Mouse (Mus musculus) lung, postnatal 25 days (tissue): ENCODE results near the gene Ssbp2.

Experiments
- DNase-seq: peaks from one replicate; pipeline ENCODE4 v3.0.0; 2022; ENCODE audit warnings: low spot score

The Ssbp2 gene

DNA sequence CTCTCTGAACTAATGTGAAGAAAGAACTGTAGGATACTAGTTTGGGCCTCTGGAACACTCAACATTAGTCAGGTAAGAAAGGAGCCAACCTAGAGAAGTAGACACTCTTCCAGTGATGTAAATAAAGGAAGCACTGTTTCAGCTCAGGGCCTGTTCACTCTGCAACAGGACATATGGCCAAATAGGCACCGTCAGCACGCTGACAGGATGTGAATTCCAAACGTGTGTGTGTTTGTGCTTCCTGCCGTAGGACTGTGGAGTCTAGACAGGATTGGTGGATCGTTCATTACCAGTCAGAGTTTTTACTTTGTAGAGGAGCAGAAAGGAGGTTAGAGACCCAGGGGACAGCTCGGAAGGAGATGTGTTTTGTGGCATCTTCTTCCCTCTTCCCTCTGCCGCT is 174.0 kb downstream of the Ssbp2 start:
- DNase-seq, result no peak

GRCm38 (mm10) chr13:91635957-91636356 is 175.9 kb downstream of the Ssbp2 start:
- DNase-seq, result no peak

- peak; percentile 82 for DNase-seq
Measured at GRCm38 (mm10) chr13:91636814-91637213, 176.7 kb downstream of the Ssbp2 start.

GRCm38 (mm10) chr13:91638836-91639235 is 178.8 kb downstream of the Ssbp2 start:
- no peak for DNase-seq

GRCm38 (mm10) chr13:91640219-91640618 is 180.1 kb downstream of the Ssbp2 start:
- peak; percentile 3 for DNase-seq

DNA sequence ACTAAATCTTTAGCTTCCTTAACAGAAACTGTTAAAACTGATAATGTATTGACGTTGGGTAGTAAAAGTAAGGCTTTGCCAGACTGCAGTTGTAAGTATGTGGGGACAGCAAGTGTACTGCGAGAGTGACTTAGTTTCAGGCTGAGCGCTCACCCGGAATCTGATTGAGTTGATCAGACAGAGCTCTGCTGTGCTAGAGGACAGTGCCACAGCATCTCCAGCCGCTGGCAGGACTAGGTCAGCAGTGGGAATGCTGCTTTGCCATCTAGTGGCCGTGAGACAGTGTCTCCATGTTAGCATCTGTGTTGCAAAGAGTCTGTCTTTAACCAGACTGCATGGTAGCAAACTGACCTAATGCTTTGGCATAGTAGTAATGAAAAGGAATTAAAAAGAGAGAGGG is 188.2 kb downstream of the Ssbp2 start:
- peak; percentile 4 for DNase-seq

DNA sequence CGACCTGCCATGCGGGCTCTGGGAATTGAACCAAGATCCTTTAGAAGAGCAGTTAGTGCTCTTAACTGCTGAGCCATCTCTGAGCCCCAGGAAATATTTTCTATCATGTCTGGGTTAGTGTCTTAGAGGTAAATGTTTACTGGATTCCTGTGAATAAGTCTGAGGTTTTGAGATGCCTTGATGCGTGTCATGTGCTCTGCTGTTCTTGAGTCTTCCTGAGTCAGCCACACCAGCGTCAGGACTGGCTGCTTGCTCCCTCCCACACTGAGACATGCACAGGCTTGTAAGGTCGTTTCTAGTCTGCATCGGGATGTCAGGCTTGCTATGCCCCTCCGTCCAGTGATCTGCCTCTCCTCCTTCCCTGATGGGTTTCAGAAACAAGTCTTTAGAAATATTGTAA is 189.8 kb downstream of the Ssbp2 start:
- DNase-seq, result no peak

GRCm38 (mm10) chr13:91661068-91661795 is 201.1 kb downstream of the Ssbp2 start:
- no peak for DNase-seq

DNA sequence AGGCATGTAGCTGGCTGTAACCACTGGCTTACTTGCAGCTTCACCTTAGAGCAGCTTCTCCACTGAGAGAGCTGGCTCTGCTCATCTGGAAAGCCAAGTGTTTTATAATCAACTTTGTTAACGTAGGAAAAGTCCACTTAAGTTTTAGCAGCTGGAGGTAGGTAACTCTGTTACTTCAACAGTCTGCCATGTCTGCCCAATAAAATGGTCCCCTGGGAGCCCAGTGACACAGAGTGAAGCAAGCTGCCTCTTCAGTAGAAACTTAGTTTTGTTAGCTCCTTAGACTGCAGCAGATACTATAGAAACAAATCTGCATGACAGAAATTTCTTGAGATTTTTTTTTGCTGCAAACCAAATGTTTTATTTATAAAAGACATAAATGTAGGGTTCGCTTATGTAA is 202.7 kb downstream of the Ssbp2 start:
- DNase-seq, result no peak

DNA sequence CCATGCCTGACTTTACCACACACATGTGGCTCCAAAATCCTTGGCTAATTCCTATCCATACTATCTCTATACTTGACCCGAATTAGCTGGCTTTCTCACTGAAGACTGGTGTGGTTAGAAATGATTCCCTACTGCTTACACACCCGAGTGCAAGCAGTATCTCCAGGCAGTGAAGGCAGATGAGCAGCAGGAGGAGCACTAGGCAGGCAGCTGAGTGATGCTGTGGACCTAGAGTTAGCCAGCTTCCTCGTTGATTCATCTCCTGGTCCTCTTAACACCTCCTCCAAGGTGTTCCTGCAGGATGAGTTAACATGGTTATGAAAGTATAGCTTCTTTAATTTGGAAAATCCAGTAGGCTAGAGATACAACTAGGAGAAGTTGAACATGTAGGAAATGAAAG is 213.2 kb downstream of the Ssbp2 start:
- DNase-seq, result no peak

DNA sequence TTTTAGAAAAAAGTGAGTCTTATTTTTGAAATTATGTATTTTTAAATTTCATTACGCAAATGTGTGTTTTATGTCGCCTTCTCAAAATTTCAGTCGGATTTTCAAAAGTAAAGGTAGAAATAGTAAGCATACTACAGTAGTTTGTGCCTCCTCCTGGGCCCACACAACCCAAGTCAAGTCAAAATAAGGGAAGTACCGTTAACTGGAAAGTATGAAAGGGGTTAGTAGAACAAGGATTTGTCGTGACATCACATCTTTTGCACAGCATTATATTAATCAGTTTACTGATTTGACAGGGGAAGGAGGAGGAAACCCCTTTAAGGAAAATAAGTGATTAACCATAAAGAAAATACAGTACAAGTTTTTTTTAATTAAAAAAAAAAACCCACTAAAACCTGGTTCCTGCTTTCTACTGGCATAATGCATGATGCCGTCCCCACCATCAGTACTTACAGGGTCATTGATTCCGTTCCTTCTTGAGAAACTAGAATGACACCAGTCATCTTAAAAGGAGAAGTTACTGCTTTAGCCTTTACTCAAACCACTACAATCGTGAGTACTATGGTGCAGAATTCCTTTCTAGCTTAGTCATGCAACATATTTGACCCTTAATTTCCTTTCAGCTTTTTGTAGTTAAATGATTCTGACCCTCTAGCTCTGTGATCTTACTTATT is 220.8 kb downstream of the Ssbp2 start:
- DNase-seq, result no peak

DNA sequence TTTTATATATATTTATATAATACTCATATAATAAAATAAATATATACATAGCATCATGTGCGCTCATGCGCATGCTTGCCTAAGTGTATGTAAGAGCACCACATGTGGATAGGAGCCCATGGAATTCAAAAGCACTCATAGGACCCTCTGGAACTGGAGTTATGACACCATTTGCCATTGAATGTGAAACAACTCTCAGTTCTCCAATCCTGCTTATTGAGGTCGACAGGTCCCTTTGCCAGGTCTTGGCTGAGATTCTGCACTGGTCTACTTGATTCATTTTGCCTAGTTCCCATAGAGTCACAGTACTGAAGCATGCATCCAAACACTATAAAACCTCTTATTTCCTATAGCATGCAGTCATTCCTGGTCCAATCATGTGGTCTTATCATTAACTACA is 221.4 kb downstream of the Ssbp2 start:
- DNase-seq, result no peak

GRCm38 (mm10) chr13:91690118-91690517 is 230.0 kb downstream of the Ssbp2 start:
- no peak for DNase-seq

GRCm38 (mm10) chr13:91693615-91694014 is 233.5 kb downstream of the Ssbp2 start:
- no peak for DNase-seq

- no peak for DNase-seq
Measured at GRCm38 (mm10) chr13:91695406-91695805, 235.3 kb downstream of the Ssbp2 start.

GRCm38 (mm10) chr13:91696109-91696645 is 236.1 kb downstream of the Ssbp2 start:
- no peak for DNase-seq

- peak; percentile 42 for DNase-seq
Measured at GRCm38 (mm10) chr13:91697011-91697410, 236.9 kb downstream of the Ssbp2 start.

- DNase-seq, result peak; percentile 1
Measured at GRCm38 (mm10) chr13:91702337-91702736, 242.3 kb downstream of the Ssbp2 start.

DNA sequence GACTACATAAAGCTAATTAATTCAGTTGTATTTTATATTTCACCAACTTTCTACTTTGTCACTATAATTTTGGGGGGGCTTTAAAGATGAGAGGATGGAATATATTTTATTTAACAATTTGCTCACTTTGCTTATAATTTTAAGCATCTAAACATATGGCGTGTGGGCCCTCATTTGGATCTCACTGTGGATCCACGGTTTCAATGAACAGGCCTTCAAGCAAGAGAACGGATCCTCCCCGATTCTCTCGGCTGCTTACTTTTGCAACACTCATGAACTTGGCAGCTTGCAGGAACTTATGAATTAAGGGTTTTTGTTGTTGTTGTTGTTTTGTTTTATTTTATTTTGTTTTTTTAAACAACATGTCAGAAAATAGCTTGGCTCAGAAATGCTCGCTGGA is 259.4 kb downstream of the Ssbp2 start:
- DNase-seq, result no peak

DNA sequence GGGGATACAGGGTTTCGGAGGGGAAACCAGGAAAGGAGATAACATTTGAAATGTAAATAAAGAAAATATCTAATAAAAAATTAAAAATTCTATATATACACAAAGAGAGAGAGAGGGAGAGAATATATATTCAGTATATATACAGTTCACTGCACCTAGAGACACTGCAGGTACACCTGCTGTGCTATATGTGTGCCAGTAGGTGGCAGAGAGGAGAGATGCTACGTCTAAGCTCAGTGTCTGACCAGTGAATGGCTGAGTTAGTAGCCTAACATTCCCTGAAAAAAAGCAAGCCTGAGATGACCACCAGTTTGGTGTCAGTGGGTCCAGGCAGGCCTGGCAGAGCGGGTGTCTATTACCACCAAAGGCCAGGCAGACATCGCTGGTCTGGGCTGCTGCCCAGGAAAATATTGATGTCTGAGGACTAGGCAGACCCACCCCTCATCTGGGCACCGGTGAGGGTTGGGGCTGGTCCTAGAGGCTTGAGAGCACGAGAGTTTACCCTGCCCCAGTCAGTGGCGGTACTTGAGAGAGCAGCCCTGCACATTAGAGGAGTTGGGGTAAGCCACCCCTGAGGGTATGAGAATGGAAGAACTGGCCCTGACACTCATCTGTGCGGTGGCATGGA is 263.1 kb downstream of the Ssbp2 start:
- no peak for DNase-seq

DNA sequence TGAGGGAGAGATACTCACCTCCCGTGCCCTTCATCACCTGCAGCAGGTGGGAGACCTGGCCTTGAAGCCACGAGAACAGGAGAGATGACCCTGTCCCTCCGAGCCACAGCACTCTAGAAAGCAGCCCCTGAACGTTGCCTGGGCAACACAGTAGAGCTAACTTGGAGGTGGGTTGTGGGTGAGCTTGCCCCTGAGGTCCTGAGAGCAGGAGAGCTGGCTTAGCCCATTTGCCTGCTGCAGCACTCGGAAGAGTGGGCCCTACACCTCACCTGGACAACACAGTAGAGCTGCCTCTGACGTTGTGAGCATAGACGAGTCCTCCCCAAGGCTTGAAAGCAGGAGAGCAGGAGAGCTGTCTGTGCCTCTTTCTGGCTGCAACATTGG is 263.6 kb downstream of the Ssbp2 start:
- DNase-seq, result no peak

DNA sequence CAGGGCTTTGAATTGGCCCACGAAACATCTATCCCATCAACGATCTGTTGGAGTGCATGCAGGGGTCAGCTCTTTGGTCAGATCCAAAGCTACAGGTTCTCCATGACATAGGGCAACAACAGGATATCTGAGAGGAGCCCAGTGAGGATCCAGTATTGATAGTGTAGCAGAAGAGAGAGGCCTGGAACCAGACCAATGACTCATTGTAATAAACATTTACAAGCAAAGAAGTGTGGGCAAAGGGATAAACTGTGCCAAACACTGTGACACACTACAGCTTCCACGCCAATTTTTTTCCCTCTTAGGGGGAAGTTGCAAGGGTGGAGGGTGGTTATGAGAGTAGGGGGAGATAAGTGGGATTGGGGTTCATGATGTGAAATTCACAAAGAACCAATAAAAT is 264.1 kb downstream of the Ssbp2 start:
- no peak for DNase-seq

- DNase-seq, result no peak
Measured at GRCm38 (mm10) chr13:91725130-91725529, 265.0 kb downstream of the Ssbp2 start.
